Mouse (Mus musculus): ENCODE measurements around the gene Klhl2. TPM values are rescaled to one million over a fixed set of nuclear protein-coding genes. Genes with fewer than 3 reads are reported as not detected.

Klhl2 gene
- total and polyA plus RNA-seq, 2 experiments from 2014 or later = 27.4 to 41.0 TPM

- ATAC-seq (no peak), DNase-seq (ENCODE audit: low spot score) (no peak)
- Histone ChIP-seq H3K4me2 (ENCODE audit: low read depth, low read length) (no peak overlapping the region), H3K27me3 (ENCODE audit: insufficient read depth, low read length) (no peaks in the 10 kb centered on the region), H3K4me3 (ENCODE audit: low read length) (no peak overlapping the region), H3K36me3 (ENCODE audit: insufficient read depth, low read length) (no peaks in the 10 kb centered on the region), H3K27ac (no peak overlapping the region), H3K9ac (replicated peaks; ENCODE audit: low read length) (no peak overlapping the region), H3K4me1 (ENCODE audit: insufficient read depth, low read length) (no peaks in the 10 kb centered on the region), H3K9me3 (ENCODE audit: low read length) (no peaks in the 10 kb centered on the region)
- TF ChIP-seq CTCF (IDR thresholded peaks at IDR 0.05; ENCODE audit: low read depth) = no peak
- WGBS = 74% methylated on average over 3 of the region's 3 CpGs
These were observed 18.2 kb downstream of the Klhl2 start for GRCm38 (mm10) chr8:64831656-64832055.

- Histone ChIP-seq H3K27me3 (ENCODE audit: insufficient read depth, low read length) (no peaks in the 10 kb centered on the region), H3K27ac (no peak overlapping the region), H3K4me3 (ENCODE audit: low read length) (no peak overlapping the region), H3K9ac (replicated peaks; ENCODE audit: low read length) (no peak overlapping the region), H3K4me1 (ENCODE audit: insufficient read depth, low read length) (no peaks in the 10 kb centered on the region), H3K9me3 (ENCODE audit: low read length) (no peaks in the 10 kb centered on the region), H3K36me3 (ENCODE audit: insufficient read depth, low read length) (no peaks in the 10 kb centered on the region), H3K4me2 (ENCODE audit: low read depth, low read length) (no peak overlapping the region)
- no peak for TF ChIP-seq CTCF (IDR thresholded peaks at IDR 0.05; ENCODE audit: low read depth)
- ATAC-seq (no peak), DNase-seq (ENCODE audit: low spot score) (no peak)
- WGBS = 88% methylated on average over 3 of the region's 3 CpGs
These were observed 19.9 kb downstream of the Klhl2 start for GRCm38 (mm10) chr8:64829921-64830320.

GRCm38 (mm10) chr8:64829391-64829790 lies 20.4 kb downstream of the Klhl2 start:
- ATAC-seq = no peak
- 89% methylated on average over 9 of the region's 9 CpGs for WGBS

GRCm38 (mm10) chr8:64828466-64828865 lies 21.4 kb downstream of the Klhl2 start:
- no peak overlapping the region for H3K27ac ChIP-seq
- TF ChIP-seq CTCF (IDR thresholded peaks at IDR 0.05; ENCODE audit: low read depth) = no peak
- no peak overlapping the region for H3K9ac ChIP-seq (replicated peaks; ENCODE audit: low read length)
- WGBS = 81% methylated on average over 15 of the region's 15 CpGs
- ATAC-seq (no peak), DNase-seq (ENCODE audit: low spot score) (no peak)
- no peaks in the 10 kb centered on the region for H3K4me1 ChIP-seq (ENCODE audit: insufficient read depth, low read length)
- H3K4me2 ChIP-seq (ENCODE audit: low read depth, low read length) = no peak overlapping the region
- no peaks in the 10 kb centered on the region for H3K27me3 ChIP-seq (ENCODE audit: insufficient read depth, low read length)
- H3K36me3 ChIP-seq (ENCODE audit: insufficient read depth, low read length) = no peaks in the 10 kb centered on the region
- no peak overlapping the region for H3K4me3 ChIP-seq (ENCODE audit: low read length)
- no peaks in the 10 kb centered on the region for H3K9me3 ChIP-seq (ENCODE audit: low read length)

More at GRCm38 (mm10) chr8:64829391-64829790, 20.4 kb downstream of the Klhl2 start:
- Histone ChIP-seq H3K27me3 (ENCODE audit: insufficient read depth, low read length) (no peaks in the 10 kb centered on the region), H3K36me3 (ENCODE audit: insufficient read depth, low read length) (no peaks in the 10 kb centered on the region), H3K4me1 (ENCODE audit: insufficient read depth, low read length) (no peaks in the 10 kb centered on the region), H3K27ac (no peak overlapping the region), H3K4me2 (ENCODE audit: low read depth, low read length) (no peak overlapping the region), H3K9ac (replicated peaks; ENCODE audit: low read length) (no peak overlapping the region), H3K9me3 (ENCODE audit: low read length) (no peaks in the 10 kb centered on the region), H3K4me3 (ENCODE audit: low read length) (no peak overlapping the region)
- no peak for DNase-seq (ENCODE audit: low spot score)
- no peak for TF ChIP-seq CTCF (IDR thresholded peaks at IDR 0.05; ENCODE audit: low read depth)

GRCm38 (mm10) chr8:64827356-64827755 lies 22.5 kb downstream of the Klhl2 start:
- WGBS = 73% methylated on average over 10 of the region's 10 CpGs
- ATAC-seq (0 out of 2 replicates have a peak, but pooled peaks have one; percentile 21), DNase-seq (ENCODE audit: low spot score) (no peak)
- Histone ChIP-seq H3K4me1 (ENCODE audit: insufficient read depth, low read length) (no peaks in the 10 kb centered on the region), H3K27me3 (ENCODE audit: insufficient read depth, low read length) (no peaks in the 10 kb centered on the region), H3K9me3 (ENCODE audit: low read length) (no peaks in the 10 kb centered on the region), H3K4me2 (ENCODE audit: low read depth, low read length) (no peak overlapping the region), H3K36me3 (ENCODE audit: insufficient read depth, low read length) (no peaks in the 10 kb centered on the region; the same call in 1 of the 2 replicates), H3K4me3 (ENCODE audit: low read length) (no peak overlapping the region), H3K27ac (no peak overlapping the region), H3K9ac (replicated peaks; ENCODE audit: low read length) (no peak overlapping the region)
- no peak for TF ChIP-seq CTCF (IDR thresholded peaks at IDR 0.05; ENCODE audit: low read depth)

- Histone ChIP-seq H3K27ac (no peak overlapping the region), H3K27me3 (ENCODE audit: insufficient read depth, low read length) (no peaks in the 10 kb centered on the region), H3K4me3 (ENCODE audit: low read length) (no peak overlapping the region), H3K4me2 (ENCODE audit: low read depth, low read length) (no peak overlapping the region), H3K9ac (replicated peaks; ENCODE audit: low read length) (no peak overlapping the region), H3K9me3 (ENCODE audit: low read length) (no peaks in the 10 kb centered on the region), H3K4me1 (ENCODE audit: insufficient read depth, low read length) (no peaks in the 10 kb centered on the region), H3K36me3 (ENCODE audit: insufficient read depth, low read length) (no peaks in the 10 kb centered on the region; the same call in 1 of the 2 replicates)
- TF ChIP-seq CTCF (IDR thresholded peaks at IDR 0.05; ENCODE audit: low read depth) = no peak
- WGBS = 83% methylated on average over 8 of the region's 8 CpGs
- DNase-seq (ENCODE audit: low spot score) = no peak
- ATAC-seq = no peak
These were observed 23.4 kb downstream of the Klhl2 start for GRCm38 (mm10) chr8:64826461-64826860.

GRCm38 (mm10) chr8:64823905-64824304 lies 25.9 kb downstream of the Klhl2 start:
- Histone ChIP-seq H3K4me2 (ENCODE audit: low read depth, low read length) (no peak overlapping the region), H3K4me3 (ENCODE audit: low read length) (no peak overlapping the region), H3K9me3 (ENCODE audit: low read length) (no peaks in the 10 kb centered on the region), H3K4me1 (ENCODE audit: insufficient read depth, low read length) (no peaks in the 10 kb centered on the region), H3K27me3 (ENCODE audit: insufficient read depth, low read length) (no peaks in the 10 kb centered on the region), H3K9ac (replicated peaks; ENCODE audit: low read length) (no peak overlapping the region), H3K27ac (no peak overlapping the region), H3K36me3 (ENCODE audit: insufficient read depth, low read length) (peaks cover 7% of the 10 kb centered on the region; the same call in 1 of the 2 replicates)
- ATAC-seq = no peak
- no peak for DNase-seq (ENCODE audit: low spot score)
- no peak for TF ChIP-seq CTCF (IDR thresholded peaks at IDR 0.05; ENCODE audit: low read depth)
- WGBS = 68% methylated on average over 11 of the region's 11 CpGs

Data from hindbrain, postnatal 0 days (tissue).